Mouse (Mus musculus): ENCODE data around the gene Pla2g6.

GRCm38 (mm10) chr15:79370281-79370843, 42.2 kb upstream of the Pla2g6 start:
- no peak for TF ChIP-seq GATA1 (IDR thresholded peaks at IDR 0.05; ENCODE audit: borderline replicate concordance, low read length)
- TF ChIP-seq FLI1 (IDR thresholded peaks at IDR 0.05; ENCODE audit: low read length) = no peak

Data from megakaryocyte, embryonic 14.5 days (primary cell).